Mouse (Mus musculus) stomach, postnatal 0 days (tissue): ENCODE measurements around the gene Lmx1a.

Experiments used
- CTCF ChIP-seq: IDR thresholded peaks from 2 replicates; pipeline ENCODE4 v1.5.1; 2016; ENCODE audit warnings: antibody characterized with exemption, low read depth, mild to moderate bottlenecking, moderate library complexity
- EP300 ChIP-seq: optimal IDR thresholded peaks from 2 replicates; pipeline ENCODE3; 2016; ENCODE audit warnings: antibody characterized with exemption

DNA sequence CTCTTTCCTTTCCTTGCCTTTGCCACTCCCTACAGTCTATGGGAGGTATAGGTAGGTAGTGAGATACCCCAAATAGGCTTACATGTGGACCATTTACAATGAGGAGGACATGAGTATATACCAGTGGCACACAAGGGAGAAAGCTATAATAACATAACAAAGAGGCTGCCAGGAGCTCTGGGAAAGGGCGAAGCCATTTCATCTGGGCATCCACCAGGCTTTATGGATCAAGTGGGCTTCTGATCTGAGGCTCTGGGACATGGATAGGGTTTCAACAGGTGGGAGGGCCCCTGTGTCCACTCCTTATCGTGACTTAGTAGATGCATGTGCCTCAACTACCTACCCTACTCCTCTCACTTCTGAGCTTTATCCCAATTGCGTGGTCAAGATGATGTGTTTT lies 142.6 kb downstream of the Lmx1a start:
- TF ChIP-seq EP300 (no peak), CTCF (no peak)
